Mouse (Mus musculus) thymus, postnatal 0 days (tissue): ENCODE measurements at regions not wholly inside any gene's neighbourhood (a gene's known extent, or its start where the extent isn't known, plus 50 kb on each side); places are given as distances from the start of the nearest gene placed in this dataset.
"Not testable (repeated sequence)": the region's sequence is repeated elsewhere in the genome, so short reads cannot be mapped to it uniquely, and the experiment has no call there.

Experiments used
- DNase-seq: peaks from one replicate; pipeline ENCODE4 v3.0.0-alpha.2; 2015; ENCODE audit warnings: low spot score

DNA sequence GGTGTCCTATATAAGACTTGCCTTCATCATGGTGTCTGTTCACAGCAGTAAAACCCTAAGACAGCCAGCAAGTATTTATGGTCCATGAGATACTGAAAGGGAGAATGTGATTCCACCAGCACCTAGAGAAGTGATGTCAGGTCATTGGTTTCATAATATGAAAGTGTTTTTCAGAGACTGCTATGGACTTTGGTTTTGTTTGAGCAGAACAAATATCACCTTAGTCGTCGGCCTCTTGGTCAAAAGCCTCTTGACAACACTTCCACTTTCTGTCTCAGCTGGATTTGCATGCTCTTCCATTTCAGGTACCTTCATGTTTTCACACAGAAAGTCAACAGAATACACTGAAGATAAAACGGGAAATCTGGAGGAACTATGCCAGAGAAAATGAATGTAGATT, 56.7 kb upstream of the Lrrc8b start:
- no peak for DNase-seq

GRCm38 (mm10) chr5:105356393-105356792, 59.2 kb upstream of the Lrrc8b start:
- not testable (repeated sequence) for DNase-seq

- peak; percentile 32 for DNase-seq
Measured at GRCm38 (mm10) chr5:105354041-105354440, 60.5 kb upstream of the Gbp6 start.

DNA sequence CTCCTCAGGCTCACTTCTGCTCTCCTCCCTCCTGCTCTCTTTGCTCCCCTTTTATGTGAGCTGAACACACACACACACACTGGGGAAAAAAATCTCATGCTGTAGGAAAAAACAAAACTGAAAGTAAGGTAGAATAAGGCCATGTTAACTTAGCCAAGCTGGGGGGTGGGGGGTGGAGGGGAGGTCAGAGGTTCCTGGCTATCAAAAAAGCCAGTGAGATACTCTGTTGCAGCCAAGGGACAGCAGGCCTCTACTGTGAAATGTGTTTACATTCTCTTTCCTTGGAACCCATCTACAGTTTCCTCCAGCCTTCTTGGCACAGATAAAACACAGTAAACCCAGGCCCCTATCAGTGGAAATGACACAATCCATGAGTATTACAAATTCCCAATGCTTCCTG, 53.0 kb upstream of the Gbp6 start:
- DNase-seq = peak; percentile 10

- DNase-seq = peak; percentile 35
Measured at GRCm38 (mm10) chr5:105345953-105346352, 52.5 kb upstream of the Gbp6 start.

DNA sequence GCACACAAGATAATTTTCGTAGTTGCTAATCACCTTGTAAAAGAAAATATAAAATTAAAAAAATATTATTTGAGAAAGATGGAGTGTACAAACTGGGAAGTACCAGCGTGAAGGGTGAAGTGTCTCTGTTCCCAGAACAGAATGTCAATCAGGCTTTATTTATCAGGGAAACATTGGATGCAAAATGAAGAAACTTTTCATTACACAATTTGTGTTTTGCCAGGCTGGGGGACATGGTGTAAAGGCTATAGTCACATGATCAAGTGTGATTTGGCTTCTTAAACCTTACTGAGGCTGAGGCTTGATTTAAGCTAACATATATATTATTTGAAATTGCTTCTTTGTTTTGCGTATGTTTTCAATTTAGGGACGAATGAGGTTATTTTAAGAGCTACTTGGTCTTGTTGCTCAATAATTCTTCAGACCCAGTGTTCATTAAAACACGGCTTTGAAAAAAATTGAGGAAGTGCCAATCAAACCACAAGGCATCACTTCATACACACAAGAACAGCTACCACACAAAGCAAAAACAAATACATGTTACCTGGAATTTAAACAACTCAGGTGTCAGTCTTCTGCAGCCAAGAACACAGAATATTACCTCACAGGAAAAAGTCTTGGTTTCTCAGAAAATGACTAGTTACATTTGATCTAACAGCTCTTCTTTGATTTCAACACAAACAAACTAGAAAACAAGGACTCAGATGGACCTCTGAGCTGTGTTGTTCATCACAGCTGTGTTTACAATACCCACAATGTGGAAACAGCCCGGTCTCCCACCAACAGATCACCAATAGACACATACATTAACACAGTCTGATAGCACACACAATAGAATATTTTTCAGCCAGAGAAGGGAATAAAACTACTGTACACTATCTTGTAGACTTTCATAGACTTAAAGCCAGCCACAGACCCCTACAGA, 51.6 kb upstream of the Gbp6 start:
- no peak for DNase-seq

- DNase-seq = not testable (repeated sequence)
Measured at GRCm38 (mm10) chr5:105343816-105344215, 50.3 kb upstream of the Gbp6 start.
